Mouse (Mus musculus): ENCODE measurements around the gene Thsd4. TPM values are rescaled to one million over a fixed set of nuclear protein-coding genes. Genes with fewer than 3 reads are reported as not detected.
A peak's percentile ranks its signal among the peaks of the same experiment; 100 is the strongest.

Thsd4 gene
- polyA plus RNA-seq, 1 experiment: 1.3 TPM

- Histone ChIP-seq H3K27me3 (ENCODE audit: control insufficient read depth, insufficient read depth, insufficient read length) (no peaks in the 10 kb centered on the region), H3K79me2 (ENCODE audit: control insufficient read depth, insufficient read depth) (no peaks in the 10 kb centered on the region), H3K36me3 (ENCODE audit: control insufficient read depth, insufficient read depth) (no peaks in the 10 kb centered on the region), H3K4me3 (ENCODE audit: insufficient read depth, poor library complexity, severe bottlenecking) (no peak overlapping the region), H3ac (ENCODE audit: control insufficient read depth, insufficient read length, low read depth) (no peak overlapping the region), H3K79me3 (ENCODE audit: low read depth) (no peaks in the 10 kb centered on the region)
- peak; percentile 84 for TF ChIP-seq CEBPB (IDR thresholded peaks at IDR 0.05; ENCODE audit: low read depth)
- no peak for TF ChIP-seq MYOD1 (IDR thresholded peaks at IDR 0.05; ENCODE audit: control insufficient read depth, insufficient read length, low read depth)
Measured at GRCm38 (mm10) chr9:60527836-60528235, 6.0 kb upstream of the Thsd4 start.

- Histone ChIP-seq H3K79me3 (ENCODE audit: low read depth) (no peaks in the 10 kb centered on the region), H3K27me3 (ENCODE audit: control insufficient read depth, insufficient read depth, insufficient read length) (peaks cover under 1% of the 10 kb centered on the region), H3ac (ENCODE audit: control insufficient read depth, insufficient read length, low read depth) (no peak overlapping the region), H3K79me2 (ENCODE audit: control insufficient read depth, insufficient read depth) (no peaks in the 10 kb centered on the region), H3K4me3 (ENCODE audit: insufficient read depth, poor library complexity, severe bottlenecking) (no peak overlapping the region), H3K36me3 (ENCODE audit: control insufficient read depth, insufficient read depth) (no peaks in the 10 kb centered on the region)
- no peak for TF ChIP-seq MAX (IDR thresholded peaks at IDR 0.05)
- TF ChIP-seq FOSL1 (IDR thresholded peaks at IDR 0.05; ENCODE audit: insufficient read depth, low read length, poor library complexity, severe bottlenecking): no peak
Measured at GRCm38 (mm10) chr9:60527051-60527450, 5.2 kb upstream of the Thsd4 start.

GRCm38 (mm10) chr9:60526195-60526594 is 4.3 kb upstream of the Thsd4 start:
- H3K27me3 ChIP-seq (ENCODE audit: control insufficient read depth, insufficient read depth, insufficient read length): peaks cover 4% of the 10 kb centered on the region

GRCm38 (mm10) chr9:60521143-60521542 is 703 bp downstream of the Thsd4 start:
- H3K36me3 ChIP-seq (ENCODE audit: control insufficient read depth, insufficient read depth): no peaks in the 10 kb centered on the region
- H3K27me3 ChIP-seq (ENCODE audit: control insufficient read depth, insufficient read depth, insufficient read length): peaks cover 4% of the 10 kb centered on the region
- TF ChIP-seq USF1 (IDR thresholded peaks at IDR 0.05; ENCODE audit: low read depth): no peak
- no peak for TF ChIP-seq MAX (IDR thresholded peaks at IDR 0.05)
- no peak for TF ChIP-seq CEBPB (IDR thresholded peaks at IDR 0.05; ENCODE audit: low read depth)
- TF ChIP-seq CTCF (IDR thresholded peaks at IDR 0.05; ENCODE audit: control insufficient read depth, insufficient read depth, insufficient read length): no peak
- TF ChIP-seq MYOG (IDR thresholded peaks at IDR 0.05; ENCODE audit: control insufficient read depth, extremely low read depth, insufficient read length): no peak
- no peak for TF ChIP-seq FOSL1 (IDR thresholded peaks at IDR 0.05; ENCODE audit: insufficient read depth, low read length, poor library complexity, severe bottlenecking)
- TF ChIP-seq MYOD1 (IDR thresholded peaks at IDR 0.05; ENCODE audit: control insufficient read depth, insufficient read length, low read depth): no peak
- H3K79me2 ChIP-seq (ENCODE audit: control insufficient read depth, insufficient read depth): no peaks in the 10 kb centered on the region
- no peaks in the 10 kb centered on the region for H3K79me3 ChIP-seq (ENCODE audit: low read depth)
- H3K4me3 ChIP-seq (ENCODE audit: insufficient read depth, poor library complexity, severe bottlenecking): no peak overlapping the region
- H3ac ChIP-seq (ENCODE audit: control insufficient read depth, insufficient read length, low read depth): no peak overlapping the region

More at GRCm38 (mm10) chr9:60526195-60526594, 4.3 kb upstream of the Thsd4 start:
- TF ChIP-seq MYOD1 (IDR thresholded peaks at IDR 0.05; ENCODE audit: control insufficient read depth, insufficient read length, low read depth): no peak
- TF ChIP-seq MAX (IDR thresholded peaks at IDR 0.05): no peak
- TF ChIP-seq CTCF (IDR thresholded peaks at IDR 0.05; ENCODE audit: control insufficient read depth, insufficient read depth, insufficient read length): no peak
- no peak for TF ChIP-seq FOSL1 (IDR thresholded peaks at IDR 0.05; ENCODE audit: insufficient read depth, low read length, poor library complexity, severe bottlenecking)
- no peak for TF ChIP-seq USF1 (IDR thresholded peaks at IDR 0.05; ENCODE audit: low read depth)
- TF ChIP-seq MYOG (IDR thresholded peaks at IDR 0.05; ENCODE audit: control insufficient read depth, extremely low read depth, insufficient read length): no peak
- no peak for TF ChIP-seq CEBPB (IDR thresholded peaks at IDR 0.05; ENCODE audit: low read depth)
- no peaks in the 10 kb centered on the region for H3K79me2 ChIP-seq (ENCODE audit: control insufficient read depth, insufficient read depth)
- H3K36me3 ChIP-seq (ENCODE audit: control insufficient read depth, insufficient read depth): no peaks in the 10 kb centered on the region
- no peak overlapping the region for H3K4me3 ChIP-seq (ENCODE audit: insufficient read depth, poor library complexity, severe bottlenecking)
- no peak overlapping the region for H3ac ChIP-seq (ENCODE audit: control insufficient read depth, insufficient read length, low read depth)
- no peaks in the 10 kb centered on the region for H3K79me3 ChIP-seq (ENCODE audit: low read depth)

- Histone ChIP-seq H3K79me2 (ENCODE audit: control insufficient read depth, insufficient read depth) (no peaks in the 10 kb centered on the region), H3K4me3 (ENCODE audit: insufficient read depth, poor library complexity, severe bottlenecking) (no peak overlapping the region), H3ac (ENCODE audit: control insufficient read depth, insufficient read length, low read depth) (no peak overlapping the region), H3K27me3 (ENCODE audit: control insufficient read depth, insufficient read depth, insufficient read length) (peaks cover 4% of the 10 kb centered on the region), H3K79me3 (ENCODE audit: low read depth) (no peaks in the 10 kb centered on the region), H3K36me3 (ENCODE audit: control insufficient read depth, insufficient read depth) (no peaks in the 10 kb centered on the region)
- no peak for TF ChIP-seq MAX (IDR thresholded peaks at IDR 0.05)
- TF ChIP-seq MYOD1 (IDR thresholded peaks at IDR 0.05; ENCODE audit: control insufficient read depth, insufficient read length, low read depth): no peak
- no peak for TF ChIP-seq USF1 (IDR thresholded peaks at IDR 0.05; ENCODE audit: low read depth)
- TF ChIP-seq CTCF (IDR thresholded peaks at IDR 0.05; ENCODE audit: control insufficient read depth, insufficient read depth, insufficient read length): no peak
Measured at GRCm38 (mm10) chr9:60519601-60520000, 2.2 kb downstream of the Thsd4 start.

- no peak for TF ChIP-seq MYOG (IDR thresholded peaks at IDR 0.05; ENCODE audit: control insufficient read depth, extremely low read depth, insufficient read length)
- no peak for TF ChIP-seq CTCF (IDR thresholded peaks at IDR 0.05; ENCODE audit: control insufficient read depth, insufficient read depth, insufficient read length)
- TF ChIP-seq USF1 (IDR thresholded peaks at IDR 0.05; ENCODE audit: low read depth): no peak
- no peak for TF ChIP-seq MAX (IDR thresholded peaks at IDR 0.05)
- no peak for TF ChIP-seq MYOD1 (IDR thresholded peaks at IDR 0.05; ENCODE audit: control insufficient read depth, insufficient read length, low read depth)
- TF ChIP-seq CEBPB (IDR thresholded peaks at IDR 0.05; ENCODE audit: low read depth): no peak
- no peak for TF ChIP-seq FOSL1 (IDR thresholded peaks at IDR 0.05; ENCODE audit: insufficient read depth, low read length, poor library complexity, severe bottlenecking)
- Histone ChIP-seq H3K27me3 (ENCODE audit: control insufficient read depth, insufficient read depth, insufficient read length) (peaks cover 4% of the 10 kb centered on the region), H3K79me2 (ENCODE audit: control insufficient read depth, insufficient read depth) (no peaks in the 10 kb centered on the region), H3K4me3 (ENCODE audit: insufficient read depth, poor library complexity, severe bottlenecking) (no peak overlapping the region), H3K36me3 (ENCODE audit: control insufficient read depth, insufficient read depth) (no peaks in the 10 kb centered on the region), H3ac (ENCODE audit: control insufficient read depth, insufficient read length, low read depth) (no peak overlapping the region), H3K79me3 (ENCODE audit: low read depth) (no peaks in the 10 kb centered on the region)
Measured at GRCm38 (mm10) chr9:60518216-60518615, 3.6 kb downstream of the Thsd4 start.
